Mouse (Mus musculus) B cell, adult 67 days (primary cell): ENCODE data around the gene Vmn1r180. TPM values are rescaled to one million over a fixed set of nuclear protein-coding genes. Genes with fewer than 3 reads are reported as not detected.

Experiments used
- total RNA-seq, 2 experiments: library from RNA; stranded (reverse); gene quantifications; 4 replicates each; pipeline ENCODE4 v1.2.4; 2023

Gene Vmn1r180
- total RNA-seq = not detected

GRCm38 (mm10) chr7:23950332-23950731, at the start of gene Vmn1r180:
Gene Vmn1r180 (plus strand): TSS chr7:23950632.

GRCm38 (mm10) chr7:23926678-23927077, 23.8 kb upstream of the Vmn1r180 start, which contains the start of gene Vmn1r179:
Gene Vmn1r179 (plus strand): TSS chr7:23926978.

GRCm38 (mm10) chr7:23974315-23974714, 23.9 kb downstream of the Vmn1r180 start, which contains the start of gene Vmn1r181:
Gene Vmn1r181 (plus strand): TSS chr7:23974615.

DNA sequence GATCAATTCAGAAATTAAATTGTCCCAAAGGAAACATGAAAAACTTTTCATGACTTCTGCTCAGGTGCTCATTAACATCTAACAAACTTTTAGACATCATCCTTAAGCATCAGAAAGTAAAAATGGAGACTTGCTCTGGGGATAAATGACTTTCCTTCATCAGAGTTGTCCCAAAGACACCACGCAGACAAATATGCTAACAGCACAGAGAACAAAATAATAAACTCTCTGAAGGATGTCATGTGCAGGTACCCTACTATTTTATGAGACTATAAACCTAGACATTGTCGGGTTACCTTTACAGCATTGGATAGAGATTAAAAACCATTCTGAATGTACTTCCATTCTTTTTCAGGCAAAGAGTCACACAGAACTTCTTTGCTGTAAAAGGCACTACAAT, 51.0 kb downstream of the Vmn1r180 start, which contains the start of gene V1rd19:
Gene V1rd19, plus strand, starts transcription at position 301 of the 400 bp plus-strand sequence.

Other genes starting within 250 kb of the Vmn1r180 start
- not detected for gene Vmn1r173, start 249.9 kb upstream of the Vmn1r180 start, total RNA-seq
- not detected for gene Vmn1r174, start 198.4 kb upstream of the Vmn1r180 start, total RNA-seq
- not detected for gene Vmn1r175, start 140.0 kb upstream of the Vmn1r180 start, total RNA-seq
- gene Vmn1r176, start 113.3 kb upstream of the Vmn1r180 start, total RNA-seq = not detected
- gene Vmn1r177, start 84.2 kb upstream of the Vmn1r180 start, total RNA-seq = not detected
- not detected for gene Vmn1r178, start 58.6 kb upstream of the Vmn1r180 start, total RNA-seq
- gene Vmn1r179, start 23.7 kb upstream of the Vmn1r180 start, total RNA-seq = not detected
- not detected for gene Vmn1r181, start 24.0 kb downstream of the Vmn1r180 start, total RNA-seq
- gene V1rd19, start 51.1 kb downstream of the Vmn1r180 start, total RNA-seq = not detected
- not detected for gene Vmn1r183, start 102.6 kb downstream of the Vmn1r180 start, total RNA-seq
- 10 to 100 TPM; 29.0 to 34.1 TPM for gene Zfp180, start 131.3 kb downstream of the Vmn1r180 start, total RNA-seq
- 1 to 10 TPM; 3.0 to 3.7 TPM for gene Zfp112, start 161.7 kb downstream of the Vmn1r180 start, total RNA-seq
- 1 to 10 TPM; 8.0 to 9.7 TPM for gene Zfp235, start 183.5 kb downstream of the Vmn1r180 start, total RNA-seq
- gene Zfp114, start 224.4 kb downstream of the Vmn1r180 start, total RNA-seq = under 1 TPM in 1 of 2 experiments, not detected in 1; 0.15 TPM